Mouse (Mus musculus) E14TG2a.4 (cell line): ENCODE measurements around the gene Pank2.
"Not testable (repeated sequence)": the region's sequence is repeated elsewhere in the genome, so short reads cannot be mapped to it uniquely, and the experiment has no call there.

Experiments
- H3K27me3 ChIP-seq: 2 replicates; pipeline ENCODE4 v1.6.1; 2014; ENCODE audit warnings: low read length, control low read depth; ENCODE audit not compliant: insufficient read depth
- H3K36me3 ChIP-seq: 2 replicates; pipeline ENCODE4 v1.6.1; 2014; ENCODE audit warnings: low read length, control low read depth; ENCODE audit not compliant: insufficient read depth
- H3K4me1 ChIP-seq: replicated peaks from 2 replicates; pipeline ENCODE4 v1.6.1; 2014; ENCODE audit warnings: low read depth, low read length, control low read depth
- H3K4me3 ChIP-seq: replicated peaks from 2 replicates; pipeline ENCODE4 v1.5.1; 2014; ENCODE audit warnings: mild to moderate bottlenecking, low read length
- H3K9me3 ChIP-seq: 2 replicates; pipeline ENCODE4 v1.6.1; 2014; ENCODE audit warnings: low read length, control low read depth
- CTCF ChIP-seq: conservative IDR thresholded peaks from 2 replicates; pipeline ENCODE4 v1.5.1; 2014; ENCODE audit warnings: low read length
- NANOG ChIP-seq: IDR thresholded peaks from 2 replicates; pipeline ENCODE4 v1.6.1; 2014; ENCODE audit warnings: borderline replicate concordance, low read length, mixed read lengths
- POU5F1 ChIP-seq: IDR thresholded peaks from 2 replicates; pipeline ENCODE4 v1.6.1; 2014; ENCODE audit warnings: low read length, borderline replicate concordance

Gene Pank2

GRCm38 (mm10) chr2:131262213-131262672 lies at the start of gene Pank2:
Gene Pank2 (plus strand): TSS chr2:131262495.
- no peaks in the 10 kb centered on the region for H3K9me3 ChIP-seq
- H3K4me1 ChIP-seq = peaks cover 45% of the 10 kb centered on the region
- peak within 1 kb of the TSS; percentile 92 for H3K4me3 ChIP-seq
- H3K27me3 ChIP-seq = no peaks in the 10 kb centered on the region
- TF ChIP-seq POU5F1 = no peak
- no peak for TF ChIP-seq NANOG
- no peak for TF ChIP-seq CTCF
- H3K36me3 ChIP-seq = peaks cover 20% of the 10 kb centered on the region

DNA sequence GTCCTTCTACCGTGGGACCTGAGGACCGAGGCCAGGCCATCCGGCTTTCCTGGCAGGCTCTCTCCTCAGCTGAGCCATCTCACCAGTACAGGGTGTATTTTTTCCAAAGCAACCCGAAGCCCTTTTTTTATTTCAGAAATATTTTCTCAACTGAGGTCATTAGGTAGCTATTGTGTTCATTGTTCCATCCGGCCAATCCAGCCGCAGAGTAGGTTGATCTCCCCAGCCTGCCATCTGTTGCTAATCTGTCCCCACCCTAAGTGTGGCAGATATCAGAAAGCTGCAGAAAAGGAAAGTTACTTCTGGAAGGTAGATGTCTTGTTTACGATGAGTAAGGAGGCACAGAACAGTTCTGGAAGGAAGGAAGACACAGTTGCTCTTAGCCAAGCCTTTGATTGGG lies 48.5 kb upstream of the Pank2 start:
- Histone ChIP-seq H3K27me3 (0 out of 2 replicates have a peak, but pooled peaks cover 3% of the 10 kb centered on the region), H3K9me3 (peaks cover 5% of the 10 kb centered on the region; the same call in 1 of the 2 replicates), H3K4me3 (no peak overlapping the region), H3K4me1 (peaks cover 70% of the 10 kb centered on the region), H3K36me3 (0 out of 2 replicates have a peak, but pooled peaks cover 10% of the 10 kb centered on the region)
- TF ChIP-seq NANOG (no peak), CTCF (no peak), POU5F1 (no peak)

DNA sequence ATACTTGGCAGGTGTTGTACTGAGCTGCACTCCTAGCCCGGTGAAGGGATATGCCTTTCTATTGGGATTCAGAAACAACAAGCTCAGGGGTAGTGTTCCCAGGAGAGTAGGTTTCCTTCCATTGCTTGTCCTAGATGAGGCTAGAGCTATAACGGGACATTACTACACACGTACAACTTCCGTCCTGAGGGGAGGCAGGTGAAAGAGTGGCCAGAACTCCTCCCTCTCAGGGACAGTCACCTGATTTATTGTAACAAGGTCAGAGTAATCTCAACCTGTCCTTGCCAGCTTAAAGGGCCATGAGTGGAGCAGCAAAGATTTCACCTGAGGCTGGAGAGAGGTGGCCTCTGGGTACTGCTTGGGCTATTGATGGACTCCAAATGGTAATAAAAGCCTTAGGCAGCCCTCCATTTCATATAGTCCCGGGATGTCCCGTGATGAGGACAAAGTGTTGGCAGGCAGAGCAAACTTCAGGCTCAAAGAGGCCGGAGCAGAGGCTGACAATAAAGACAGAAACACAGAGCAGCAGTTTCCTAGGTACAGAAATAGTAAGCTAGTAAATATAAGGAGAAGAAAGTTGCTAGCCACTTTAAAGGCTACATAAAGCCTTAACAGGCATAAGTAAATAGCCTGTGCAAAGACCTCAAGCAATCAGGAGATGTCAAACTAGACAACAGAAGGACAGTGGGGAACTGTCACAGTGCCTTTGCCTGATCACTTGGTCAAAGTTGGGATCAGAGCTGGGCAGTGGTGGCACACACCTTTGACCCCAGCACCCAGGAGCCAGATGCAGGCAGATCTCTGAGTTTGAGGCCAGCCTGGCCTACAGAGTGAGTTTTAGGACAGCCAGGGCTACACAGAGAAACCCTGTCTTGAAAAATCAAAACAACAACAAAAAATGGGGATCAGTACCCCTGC lies 46.1 kb upstream of the Pank2 start:
- TF ChIP-seq CTCF (no peak), NANOG (no peak), POU5F1 (no peak)
- H3K4me3 ChIP-seq = no peak overlapping the region
- 0 out of 2 replicates have a peak, but pooled peaks cover 3% of the 10 kb centered on the region for H3K27me3 ChIP-seq
- H3K4me1 ChIP-seq = peaks cover 52% of the 10 kb centered on the region
- H3K9me3 ChIP-seq = peaks cover 5% of the 10 kb centered on the region; the same call in 1 of the 2 replicates
- 0 out of 2 replicates have a peak, but pooled peaks cover 10% of the 10 kb centered on the region for H3K36me3 ChIP-seq

DNA sequence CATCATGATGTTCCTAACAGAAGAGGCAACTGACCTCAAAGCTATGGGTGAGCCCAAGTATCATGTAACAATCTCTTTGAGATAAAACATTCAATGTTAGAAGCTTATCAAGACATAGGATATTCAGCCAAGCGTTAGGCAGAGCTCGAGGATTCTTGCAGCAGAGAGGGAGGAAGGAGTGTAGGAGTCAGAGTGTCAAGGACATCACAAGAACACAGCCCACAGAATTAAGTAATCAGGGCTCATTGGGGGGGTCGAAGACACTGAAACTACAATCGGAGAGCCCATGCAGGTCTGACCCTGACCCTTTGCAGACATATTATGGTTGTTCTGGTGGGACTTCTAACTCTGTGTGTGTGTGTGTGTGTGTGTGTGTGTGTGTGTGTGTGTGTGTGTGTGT lies 42.3 kb upstream of the Pank2 start:
- no peaks in the 10 kb centered on the region for H3K9me3 ChIP-seq
- H3K4me3 ChIP-seq = no peak overlapping the region
- H3K27me3 ChIP-seq = no peaks in the 10 kb centered on the region
- H3K4me1 ChIP-seq = peaks cover 32% of the 10 kb centered on the region
- TF ChIP-seq POU5F1 = no peak
- TF ChIP-seq NANOG = no peak
- TF ChIP-seq CTCF = no peak
- H3K36me3 ChIP-seq = no peaks in the 10 kb centered on the region

- H3K4me3 ChIP-seq = no peak overlapping the region
- no peaks in the 10 kb centered on the region for H3K9me3 ChIP-seq
- TF ChIP-seq POU5F1 = no peak
- no peak for TF ChIP-seq NANOG
- no peak for TF ChIP-seq CTCF
- no peaks in the 10 kb centered on the region for H3K36me3 ChIP-seq
- peaks cover 25% of the 10 kb centered on the region for H3K4me1 ChIP-seq
- no peaks in the 10 kb centered on the region for H3K27me3 ChIP-seq
Observed at GRCm38 (mm10) chr2:131221853-131222515, 40.3 kb upstream of the Pank2 start.

GRCm38 (mm10) chr2:131222562-131222961 lies 39.7 kb upstream of the Pank2 start:
- Histone ChIP-seq H3K9me3 (no peaks in the 10 kb centered on the region), H3K27me3 (no peaks in the 10 kb centered on the region), H3K36me3 (no peaks in the 10 kb centered on the region), H3K4me1 (peaks cover 20% of the 10 kb centered on the region), H3K4me3 (no peak overlapping the region)
- TF ChIP-seq POU5F1 = no peak
- TF ChIP-seq NANOG = no peak
- TF ChIP-seq CTCF = no peak

GRCm38 (mm10) chr2:131223569-131223968 lies 38.7 kb upstream of the Pank2 start:
- H3K4me1 ChIP-seq = peaks cover 9% of the 10 kb centered on the region
- no peaks in the 10 kb centered on the region for H3K27me3 ChIP-seq
- TF ChIP-seq NANOG = no peak
- no peak for TF ChIP-seq CTCF
- no peak for TF ChIP-seq POU5F1
- no peak overlapping the region for H3K4me3 ChIP-seq
- H3K36me3 ChIP-seq = no peaks in the 10 kb centered on the region
- no peaks in the 10 kb centered on the region for H3K9me3 ChIP-seq

GRCm38 (mm10) chr2:131225178-131225577 lies 37.1 kb upstream of the Pank2 start:
- H3K9me3 ChIP-seq = no peaks in the 10 kb centered on the region
- TF ChIP-seq CTCF (no peak), POU5F1 (no peak), NANOG (no peak)

DNA sequence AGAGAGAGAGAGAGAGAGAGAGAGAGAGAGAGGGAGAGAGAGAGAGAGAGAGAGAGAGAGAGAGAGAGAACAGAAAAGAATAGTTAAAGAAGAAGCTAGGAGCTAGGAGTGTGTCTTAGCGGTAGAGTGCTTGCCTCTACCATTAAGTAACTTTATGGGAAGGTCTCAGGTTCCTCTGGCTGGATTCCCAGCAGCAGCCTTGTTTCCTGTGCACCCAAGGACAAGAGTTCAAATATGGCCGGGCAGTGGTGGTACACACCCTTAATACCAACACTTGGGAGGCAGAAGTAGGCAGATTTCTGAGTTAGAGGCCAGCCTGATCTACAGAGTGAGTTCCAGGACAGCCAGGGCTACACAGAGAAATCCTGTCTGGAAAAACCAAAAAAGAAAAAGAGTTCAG lies 35.6 kb upstream of the Pank2 start:
- H3K27me3 ChIP-seq, H3K4me3 ChIP-seq, H3K36me3 ChIP-seq, H3K9me3 ChIP-seq: not testable (repeated sequence)
- H3K4me1 ChIP-seq = peaks cover 21% of the 10 kb centered on the region

More at GRCm38 (mm10) chr2:131225178-131225577, 37.1 kb upstream of the Pank2 start:
- Histone ChIP-seq H3K27me3 (no peaks in the 10 kb centered on the region), H3K36me3 (no peaks in the 10 kb centered on the region), H3K4me3 (no peak overlapping the region), H3K4me1 (peaks cover 15% of the 10 kb centered on the region)
